Mouse (Mus musculus) CH12F3 (cell line): Measurements from ENCODE around the gene Rab5b.

Source experiments
- in situ Hi-C: fragments of 300-500 bp; cut with MboI; formaldehyde crosslinking; loops from 2 replicates; pipeline ENCODE4 v1.14.3; 2020; ENCODE audit warnings: low sequenced_read_pairs

The Rab5b gene

DNA sequence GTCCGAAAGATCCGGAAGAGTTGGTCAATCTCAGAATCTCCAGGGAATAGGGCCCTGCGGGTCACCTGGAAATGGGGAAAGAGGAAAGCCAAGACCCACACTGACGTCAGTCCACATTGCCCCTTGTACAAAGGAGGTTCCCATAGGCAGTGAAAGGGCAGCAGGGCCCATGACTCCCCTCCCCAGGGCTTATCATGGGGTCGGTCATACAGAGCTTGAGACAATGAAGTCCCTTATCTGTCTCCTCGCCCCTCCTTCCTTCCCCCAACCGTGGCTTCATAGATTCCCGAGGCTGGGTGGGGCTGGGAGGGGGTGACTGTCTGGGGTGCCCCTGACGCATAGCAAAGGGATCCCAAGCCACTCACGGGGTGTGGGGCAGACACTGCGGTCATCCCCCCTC is 3.5 kb upstream of the Rab5b start:
- in situ Hi-C loops = no loop called here

DNA sequence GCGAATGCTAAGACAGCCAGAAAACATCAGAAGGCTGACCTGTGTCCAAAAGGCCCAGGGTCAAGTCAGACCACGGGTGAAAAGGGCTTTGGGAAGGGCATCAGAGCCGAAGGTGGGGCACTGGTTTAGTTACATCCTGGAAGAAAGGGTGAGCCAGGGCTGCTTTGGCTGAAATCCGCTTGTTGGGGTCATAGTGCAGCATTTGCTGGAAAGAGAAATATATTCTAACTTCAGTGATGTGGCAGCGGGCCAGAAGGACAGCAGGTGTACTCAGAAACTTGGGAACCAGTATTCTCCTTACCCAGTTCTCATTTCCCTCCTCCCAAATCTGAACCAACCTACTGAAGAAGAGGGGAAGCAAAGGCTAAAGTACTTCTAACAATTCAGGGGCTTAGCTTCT is 2.9 kb upstream of the Rab5b start:
- in situ Hi-C loops = no loop called here

DNA sequence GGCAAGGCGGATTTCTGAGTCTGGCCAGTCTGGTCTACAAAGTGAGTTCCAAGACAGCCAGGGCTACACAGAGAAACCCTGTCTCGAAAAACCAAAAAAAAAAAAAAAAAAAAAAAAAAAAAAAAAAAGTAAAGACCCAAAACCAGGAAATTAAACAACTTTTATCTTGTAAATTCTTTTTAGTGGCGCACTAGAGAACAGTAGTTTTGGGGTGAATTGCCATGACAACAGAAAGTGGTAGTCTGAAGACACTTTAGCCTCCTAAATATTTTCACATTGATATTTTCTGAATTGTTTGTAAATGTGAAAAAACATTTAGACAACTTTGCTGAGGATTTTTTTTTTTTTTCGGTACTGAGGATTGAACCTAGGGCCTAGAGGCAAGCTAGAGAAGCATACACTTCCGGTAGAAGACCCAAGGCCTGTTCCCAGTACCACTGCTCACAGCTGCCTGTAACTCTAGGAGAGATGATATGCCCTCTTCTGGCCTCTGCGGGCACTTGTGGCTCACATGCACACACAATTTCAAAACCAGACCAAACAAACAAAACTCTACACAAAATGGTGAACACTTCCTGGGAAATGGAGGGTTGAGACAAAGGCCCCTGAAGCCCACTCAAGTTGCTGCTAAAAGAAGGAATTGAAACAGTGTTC is 1.1 kb upstream of the Rab5b start:
- in situ Hi-C loops = no loop called here

DNA sequence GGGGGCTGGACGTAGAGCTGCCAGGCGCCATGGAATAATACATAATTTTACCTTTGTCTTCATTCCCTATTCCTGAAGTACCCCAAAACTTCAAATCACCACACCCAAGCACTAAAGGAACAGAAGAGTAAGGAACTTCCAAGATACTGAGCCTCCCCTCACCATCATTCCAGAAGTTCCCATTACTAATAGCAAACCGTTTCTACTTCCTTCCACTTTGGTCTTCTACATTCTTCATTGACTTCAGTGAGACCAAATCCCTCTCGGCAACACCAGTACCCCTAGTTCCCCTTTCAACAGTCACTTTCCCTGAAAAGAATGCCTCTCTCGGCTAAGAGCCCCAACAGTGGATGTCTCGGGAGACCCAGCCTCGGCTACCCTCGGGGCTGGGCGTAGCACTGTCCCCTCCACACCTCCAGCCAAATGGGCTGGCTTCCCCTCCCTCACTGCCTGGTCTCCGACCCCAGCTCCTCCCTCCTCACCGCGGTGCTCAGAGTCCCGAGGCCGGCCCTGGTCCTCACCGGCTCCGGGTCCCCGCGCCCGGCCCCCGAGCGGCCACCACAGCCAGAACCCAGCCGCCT is 563 bp downstream of the Rab5b start:
- in situ Hi-C loops = no loop called here

DNA sequence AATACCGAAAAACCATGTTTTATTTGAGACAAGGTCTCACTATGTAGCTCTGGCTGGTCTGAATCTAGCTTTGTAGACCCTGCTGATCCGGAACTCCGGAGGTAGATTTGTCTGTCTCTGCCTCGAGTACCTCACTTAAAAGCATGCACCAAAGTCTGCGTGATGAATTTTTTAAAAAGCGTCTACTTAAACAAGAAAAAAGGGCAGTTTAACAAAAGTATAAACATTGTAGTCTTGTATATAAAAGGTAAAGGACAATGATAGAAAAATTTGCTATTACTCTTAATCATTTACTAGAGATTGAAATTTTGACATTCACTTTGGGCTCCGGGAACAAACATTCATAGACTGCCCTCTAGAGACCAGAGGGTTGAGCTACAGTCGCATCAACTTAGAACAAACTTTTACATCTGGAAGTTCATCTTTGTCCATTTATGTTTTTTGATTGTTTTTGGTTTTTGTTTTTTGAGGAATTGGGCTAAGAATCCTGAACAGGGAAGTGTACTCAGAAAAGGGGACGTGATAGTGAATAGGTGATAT is 21.5 kb downstream of the Rab5b start:
- in situ Hi-C loops = loop anchor here (5.0 kb wide), 1 partner anchor 57 kb away; no protein-coding TSS in a partner anchor

DNA sequence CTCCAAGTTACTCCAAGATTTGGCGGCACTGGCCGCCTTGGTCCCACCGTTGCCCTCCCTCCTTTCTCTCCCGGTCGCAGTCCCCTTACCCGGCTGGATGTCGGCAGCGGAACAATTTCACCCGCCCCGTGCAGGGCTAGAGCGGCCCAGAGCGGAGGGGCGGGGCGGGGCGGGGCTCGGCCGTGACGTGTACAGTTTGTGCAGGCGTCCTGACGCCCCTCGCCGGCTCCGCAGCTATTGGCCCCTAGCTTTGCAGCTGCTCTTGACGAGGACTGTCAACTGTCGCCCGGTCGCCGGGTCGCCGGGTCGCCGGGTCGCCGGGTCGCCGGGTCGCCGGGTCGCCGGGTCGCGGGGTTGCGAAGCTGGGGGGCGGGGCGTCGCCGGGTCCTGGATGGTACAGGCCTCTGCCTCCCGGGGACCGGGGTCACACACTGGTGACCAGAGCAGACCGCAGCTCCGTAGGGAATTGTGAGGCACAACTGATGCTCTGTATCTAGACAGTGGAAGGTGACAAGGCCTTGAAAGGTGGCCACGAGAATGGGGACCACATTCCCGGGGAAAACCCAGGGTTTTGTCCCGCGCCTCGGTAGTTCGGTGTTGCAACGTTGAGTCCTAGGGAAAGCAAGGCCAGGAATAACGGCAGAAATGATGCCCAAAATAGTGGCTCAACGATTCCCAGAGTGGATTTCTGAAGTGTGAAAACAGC is 22.1 kb downstream of the Rab5b start, which contains the start of gene Suox:
TSS of gene Suox (minus strand) at position 311 of the 706 bp plus-strand sequence.
- in situ Hi-C loops = loop anchor here (5.0 kb wide), 1 partner anchor 57 kb away; no protein-coding TSS in a partner anchor

DNA sequence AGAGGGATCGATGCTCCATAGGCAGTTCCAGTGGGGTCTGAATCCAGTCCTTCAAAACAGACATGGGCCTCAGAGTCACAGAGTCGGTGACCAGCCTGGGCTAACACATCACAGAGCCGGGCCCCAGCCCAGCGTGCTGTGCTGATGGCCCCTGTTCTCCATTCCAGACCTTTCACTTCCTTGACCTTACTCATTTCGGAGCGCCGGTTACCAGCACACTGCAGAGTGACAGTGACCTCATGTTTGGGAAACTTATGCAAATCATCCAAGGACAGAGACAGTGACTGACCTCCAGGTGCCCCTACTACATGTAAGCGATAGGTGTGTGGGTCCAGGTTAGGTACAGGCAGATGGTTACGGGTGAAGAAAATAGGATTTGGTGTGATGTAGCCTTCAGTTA is 24.9 kb downstream of the Rab5b start:
- in situ Hi-C loops = loop anchor here (5.0 kb wide), 1 partner anchor 54 kb away; no protein-coding TSS in a partner anchor

DNA sequence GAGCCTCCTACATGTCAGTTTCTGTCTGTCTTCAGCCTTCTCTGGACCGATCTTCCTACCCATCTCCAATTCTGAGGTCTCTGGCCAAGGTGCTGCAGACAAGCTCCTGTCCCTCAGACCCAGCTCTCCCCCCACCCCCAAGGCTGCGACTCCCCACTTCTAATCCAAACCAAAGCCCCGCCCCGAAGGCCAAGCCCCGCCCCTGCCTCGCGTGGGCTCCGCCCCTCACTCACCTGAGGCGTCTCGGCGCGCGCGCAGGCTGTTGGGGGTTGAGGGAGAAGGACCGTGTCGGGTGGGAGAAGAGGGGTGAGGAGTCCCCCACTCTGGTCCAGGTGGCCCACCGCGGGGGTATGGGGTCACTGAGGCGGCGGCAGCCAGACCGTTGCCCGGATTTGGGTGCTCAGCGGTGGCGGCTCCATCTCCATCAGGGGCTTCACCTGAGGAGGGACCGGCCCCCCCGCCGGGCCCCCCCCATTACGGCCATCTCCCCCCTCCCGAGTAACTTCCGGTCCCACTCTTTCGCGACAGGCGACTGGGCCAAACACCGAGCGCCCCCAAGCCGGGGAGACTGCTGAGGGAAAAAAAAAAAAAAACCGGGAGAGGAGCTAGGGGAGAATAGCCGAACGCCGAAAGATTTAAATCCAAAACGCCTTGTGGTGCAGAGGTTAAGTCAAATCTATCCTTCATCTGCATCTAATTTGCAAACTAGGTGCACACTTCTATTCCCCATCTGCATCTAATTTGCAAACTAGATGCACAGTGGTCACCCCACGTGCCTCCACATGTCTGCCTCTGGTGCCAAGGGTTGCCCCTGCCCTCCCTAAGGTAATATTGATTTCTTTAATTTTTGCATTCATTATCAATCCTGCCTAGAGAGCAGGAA is 27.0 kb downstream of the Rab5b start:
- in situ Hi-C loops = no loop called here

DNA sequence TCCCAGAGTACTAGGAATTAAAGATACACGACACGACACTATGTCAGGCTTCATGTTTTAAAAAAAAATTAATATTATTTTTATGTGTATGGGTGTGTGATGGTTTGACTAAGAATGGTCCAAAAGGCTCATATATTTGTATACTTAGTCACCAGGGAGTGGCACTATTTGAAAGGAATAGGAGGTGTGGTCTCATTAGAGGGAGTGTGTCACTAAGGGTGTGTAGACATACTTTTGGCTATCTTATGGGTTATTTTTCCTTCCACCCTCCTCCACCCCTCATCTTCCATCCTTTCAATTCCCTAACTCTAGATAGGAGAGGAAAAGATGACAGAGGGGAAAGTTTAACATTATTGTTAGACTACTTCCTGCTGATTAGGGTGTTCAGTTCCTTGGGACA is 30.3 kb downstream of the Rab5b start:
- in situ Hi-C loops = no loop called here

DNA sequence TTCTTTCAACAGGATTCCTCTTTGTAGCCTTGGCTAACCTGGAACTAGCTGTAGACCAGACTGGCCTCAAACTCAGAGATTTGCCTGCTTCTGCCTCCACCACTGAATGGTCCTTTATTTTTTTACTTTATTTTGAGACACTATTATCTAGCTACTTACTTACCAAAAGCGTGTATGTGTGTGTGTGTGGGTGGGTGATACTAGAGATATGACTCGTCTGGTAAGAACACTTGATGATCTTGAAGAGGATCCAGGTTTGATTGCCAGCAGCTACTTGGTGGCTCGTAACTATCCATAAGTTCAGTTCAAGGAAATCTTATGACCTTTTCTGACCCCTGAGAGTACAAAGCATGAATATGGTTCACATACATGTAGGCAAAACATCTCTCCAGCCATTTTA is 30.8 kb downstream of the Rab5b start:
- in situ Hi-C loops = no loop called here

DNA sequence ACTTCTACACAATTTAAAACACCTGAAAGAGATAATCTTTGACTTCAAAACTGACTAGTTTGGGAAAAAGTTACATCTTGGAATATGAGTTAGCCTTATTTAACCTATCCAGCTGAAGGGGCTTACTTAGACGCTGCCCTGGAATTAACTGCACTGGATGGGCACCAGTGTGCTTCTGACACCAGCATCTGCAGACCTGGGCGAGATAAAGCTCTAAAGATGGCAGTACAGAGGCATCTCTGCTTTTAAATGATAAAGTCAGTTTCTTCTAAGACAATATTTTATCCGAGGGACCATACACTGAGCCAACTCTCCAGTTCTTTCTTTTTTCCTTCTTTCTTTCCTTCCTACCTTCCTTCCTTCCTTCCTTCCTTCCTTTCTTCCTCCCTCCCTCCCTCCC is 31.3 kb downstream of the Rab5b start:
- in situ Hi-C loops = no loop called here

DNA sequence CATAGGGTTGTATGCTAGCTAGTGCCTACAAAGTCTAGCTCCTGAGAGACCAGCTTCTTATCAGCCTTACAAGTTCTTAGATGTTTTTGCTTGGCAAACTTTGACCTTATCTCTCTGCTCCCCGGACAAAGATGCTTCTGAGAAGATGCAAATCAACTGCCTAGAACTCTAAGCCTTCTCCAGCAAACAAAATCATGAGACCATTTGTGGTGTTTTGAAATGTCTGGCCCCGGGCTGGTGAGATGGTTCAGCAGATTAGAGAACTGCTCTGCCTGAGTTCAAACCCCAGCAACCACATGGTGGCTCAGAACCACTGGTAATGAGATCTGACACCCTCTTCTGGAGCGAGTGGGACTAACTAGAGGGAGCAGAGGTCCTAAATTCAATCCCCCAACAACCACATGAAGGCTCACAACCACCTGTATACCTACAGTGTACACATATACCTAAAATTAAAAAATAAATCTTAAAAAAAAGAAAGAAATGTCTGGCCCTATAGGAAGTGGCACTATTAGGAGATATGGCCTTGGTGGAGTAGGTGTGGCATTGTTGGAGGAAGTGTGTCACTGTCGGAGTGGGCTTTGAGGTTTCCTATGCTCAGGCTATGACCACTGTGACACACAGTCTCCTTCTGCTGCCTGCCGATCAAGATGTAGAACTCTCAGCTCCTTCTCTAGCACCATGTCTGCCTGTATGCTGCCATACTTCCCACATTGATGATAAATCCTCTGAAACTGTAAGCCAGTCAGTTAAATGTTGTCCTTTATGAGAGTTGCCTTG is 32.4 kb downstream of the Rab5b start:
- in situ Hi-C loops = no loop called here

DNA sequence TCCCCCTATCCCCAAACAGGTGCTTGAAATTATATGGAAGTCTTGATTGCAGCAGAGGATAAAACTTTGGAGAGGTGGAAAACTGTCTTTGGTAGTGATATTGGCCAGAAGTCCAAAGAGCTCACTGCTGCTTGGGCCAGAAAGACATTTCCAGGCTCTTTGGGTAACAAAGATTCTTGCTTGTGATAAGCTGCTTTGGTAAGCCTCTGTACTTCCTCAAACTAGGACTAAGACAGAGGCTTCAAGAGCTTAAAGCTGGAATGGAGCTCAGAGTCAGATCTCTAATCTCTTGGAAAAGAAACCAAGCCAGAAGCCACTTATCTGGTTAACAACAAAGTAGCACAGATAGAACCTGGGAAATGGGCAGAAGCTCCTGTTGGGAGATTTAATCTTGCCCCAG is 33.6 kb downstream of the Rab5b start:
- in situ Hi-C loops = no loop called here

DNA sequence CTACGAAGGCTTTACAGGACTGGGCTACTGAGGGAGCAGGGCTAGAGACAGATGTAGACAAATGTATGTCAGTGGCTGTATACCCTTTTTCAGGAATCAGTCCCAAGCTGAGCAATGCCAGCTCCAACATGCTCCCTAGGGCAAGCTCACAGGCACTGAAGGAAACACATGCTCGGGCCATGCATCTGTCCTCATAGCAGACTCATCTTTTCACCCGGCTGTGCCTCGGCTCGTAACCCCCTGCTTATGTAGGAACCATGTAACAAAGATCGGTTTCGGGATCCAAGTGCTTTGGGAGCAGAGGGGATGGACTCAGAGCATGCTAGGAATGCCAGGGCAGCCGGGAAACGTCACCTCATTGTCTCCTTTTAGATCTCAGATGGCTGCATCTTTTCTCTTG is 36.6 kb downstream of the Rab5b start:
- in situ Hi-C loops = no loop called here

DNA sequence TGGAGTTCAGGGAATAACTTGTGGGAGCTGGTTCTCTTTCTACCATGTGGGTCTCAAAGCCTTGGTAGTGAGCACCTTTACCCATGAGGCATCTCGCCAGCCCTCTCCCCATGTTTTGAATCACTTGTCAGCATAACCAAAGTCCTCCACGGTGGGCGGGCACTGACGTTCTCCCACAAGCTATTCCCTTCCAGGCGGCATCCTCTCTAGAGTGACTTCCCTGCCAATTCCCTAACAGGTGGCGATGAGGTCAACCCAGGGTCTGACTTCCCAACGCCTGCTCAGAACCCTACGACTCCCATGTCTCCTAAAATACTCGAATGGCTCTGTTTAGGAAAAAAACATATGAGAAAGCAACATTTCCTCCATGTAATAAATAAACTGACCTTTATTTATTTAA is 38.2 kb downstream of the Rab5b start:
- in situ Hi-C loops = no loop called here

DNA sequence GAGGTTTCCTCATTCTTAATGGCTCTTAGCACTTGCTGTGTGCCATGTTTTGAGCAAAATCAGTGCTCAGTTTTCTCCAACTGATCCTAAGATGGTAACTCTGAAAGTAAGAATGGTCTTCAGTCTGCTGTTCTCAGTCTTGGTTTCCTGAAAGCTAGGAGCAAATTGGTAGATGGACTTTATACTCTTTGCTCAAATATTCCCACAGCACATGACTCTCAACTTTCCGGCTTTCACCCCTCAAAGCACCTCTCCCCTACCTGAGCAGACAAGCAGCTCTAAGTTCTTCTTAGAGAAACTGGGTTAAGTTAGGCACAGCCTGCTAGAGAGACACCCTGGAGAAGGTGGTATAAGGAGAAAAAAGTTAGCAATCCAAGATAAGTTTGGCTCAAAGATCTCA is 39.3 kb downstream of the Rab5b start:
- in situ Hi-C loops = no loop called here

DNA sequence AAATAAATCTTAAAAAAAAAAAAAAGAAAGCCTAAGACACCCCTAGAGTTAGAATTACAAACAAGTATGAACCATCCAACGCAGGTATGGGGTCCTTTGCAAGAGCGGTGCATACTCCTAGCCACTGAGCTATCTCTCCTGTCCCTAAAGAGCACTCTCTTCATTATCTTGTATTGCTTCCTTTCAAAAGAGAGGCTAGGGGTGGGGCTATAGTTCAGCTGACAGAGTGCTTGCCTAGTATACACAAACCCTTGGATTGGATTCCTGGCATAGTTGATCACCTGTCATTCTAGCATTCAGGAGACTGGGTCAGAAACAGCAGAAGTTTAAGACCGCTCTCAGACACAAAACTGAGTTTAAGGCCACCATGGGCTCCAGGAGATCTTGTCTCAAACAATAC is 40.8 kb downstream of the Rab5b start:
- in situ Hi-C loops = no loop called here

DNA sequence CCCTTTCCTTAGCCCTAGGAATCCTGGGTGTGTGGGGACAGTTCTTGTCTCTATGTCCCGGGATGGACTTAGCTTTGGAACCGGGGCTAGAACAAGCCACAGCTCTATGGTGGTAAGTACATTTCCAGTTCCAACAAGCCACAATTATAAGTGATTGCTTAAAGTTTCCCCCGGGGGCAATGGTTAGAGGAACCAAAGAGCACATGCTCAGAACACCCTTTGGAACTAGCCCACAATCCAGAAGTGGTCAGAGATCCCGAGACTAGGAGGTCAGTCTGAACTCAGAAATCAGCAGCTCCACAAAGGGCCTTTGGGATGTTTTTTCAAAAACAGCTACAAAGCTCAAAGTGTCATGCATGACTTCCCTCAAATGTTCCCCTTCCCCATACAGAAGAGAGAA is 42.2 kb downstream of the Rab5b start:
- in situ Hi-C loops = no loop called here

DNA sequence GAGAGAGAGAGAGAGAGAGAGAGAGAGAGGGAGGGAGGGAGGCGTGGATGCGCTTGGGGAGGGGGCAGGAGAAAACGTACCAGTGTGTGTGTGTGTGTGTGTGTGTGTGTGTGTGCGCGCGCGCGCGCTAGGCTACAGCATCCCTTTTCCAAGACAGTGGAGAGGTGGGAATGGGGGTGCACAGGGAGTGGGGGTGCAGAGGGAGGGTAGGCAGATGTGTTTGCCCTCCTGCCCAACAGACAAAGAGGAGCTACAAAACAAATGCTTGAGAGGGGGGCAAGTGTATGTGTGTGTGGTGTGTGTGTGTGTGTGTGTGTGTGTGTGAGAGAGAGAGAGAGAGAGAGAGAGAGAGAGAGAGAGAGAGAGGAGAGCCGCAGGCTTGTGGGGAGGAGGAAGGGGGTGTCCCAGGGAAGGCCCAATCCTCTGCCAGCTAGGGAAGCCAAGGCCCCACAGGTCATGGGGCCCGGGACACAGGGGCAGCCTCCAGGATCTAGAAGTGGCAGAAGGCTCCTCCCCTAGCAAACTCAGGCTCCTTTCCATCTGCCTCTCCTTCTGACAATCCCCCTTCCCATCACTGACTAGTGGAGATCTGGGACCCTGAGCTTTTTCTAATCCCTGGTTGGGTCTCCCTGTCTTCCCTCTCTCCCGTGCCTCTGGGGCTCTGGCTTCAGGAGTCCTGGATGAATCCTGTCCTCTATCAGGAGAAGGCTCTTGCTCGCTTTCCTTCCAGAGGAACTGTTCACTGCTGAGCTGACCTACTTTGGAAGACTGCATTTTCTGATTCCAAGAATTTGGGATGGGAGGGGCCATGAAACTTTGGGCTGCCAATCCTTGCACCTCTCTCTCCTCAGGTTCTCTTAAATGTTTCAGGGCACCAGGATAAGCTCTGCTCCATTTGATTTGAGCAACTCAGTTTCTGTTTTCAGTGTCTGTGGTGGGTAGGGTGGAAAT is 49.6 kb downstream of the Rab5b start:
- in situ Hi-C loops = no loop called here
